Mouse (Mus musculus): ENCODE results near the gene 4933430I17Rik.
"Not testable (repeated sequence)": the region's sequence is repeated elsewhere in the genome, so short reads cannot be mapped to it uniquely, and the experiment has no call there.

4933430I17Rik gene

GRCm38 (mm10) chr4:62524651-62525488, at the start of gene 4933430I17Rik, which contains the start of gene Pole3:
Gene 4933430I17Rik, plus strand, starts transcription at chr4:62525369.
Gene Pole3, minus strand, starts transcription at chr4:62525068.
- peak; percentile 99 for DNase-seq (ENCODE audit: low read depth)

GRCm38 (mm10) chr4:62475793-62476192, 49.4 kb upstream of the 4933430I17Rik start:
- peak; percentile 78 for DNase-seq (ENCODE audit: low read depth)

DNA sequence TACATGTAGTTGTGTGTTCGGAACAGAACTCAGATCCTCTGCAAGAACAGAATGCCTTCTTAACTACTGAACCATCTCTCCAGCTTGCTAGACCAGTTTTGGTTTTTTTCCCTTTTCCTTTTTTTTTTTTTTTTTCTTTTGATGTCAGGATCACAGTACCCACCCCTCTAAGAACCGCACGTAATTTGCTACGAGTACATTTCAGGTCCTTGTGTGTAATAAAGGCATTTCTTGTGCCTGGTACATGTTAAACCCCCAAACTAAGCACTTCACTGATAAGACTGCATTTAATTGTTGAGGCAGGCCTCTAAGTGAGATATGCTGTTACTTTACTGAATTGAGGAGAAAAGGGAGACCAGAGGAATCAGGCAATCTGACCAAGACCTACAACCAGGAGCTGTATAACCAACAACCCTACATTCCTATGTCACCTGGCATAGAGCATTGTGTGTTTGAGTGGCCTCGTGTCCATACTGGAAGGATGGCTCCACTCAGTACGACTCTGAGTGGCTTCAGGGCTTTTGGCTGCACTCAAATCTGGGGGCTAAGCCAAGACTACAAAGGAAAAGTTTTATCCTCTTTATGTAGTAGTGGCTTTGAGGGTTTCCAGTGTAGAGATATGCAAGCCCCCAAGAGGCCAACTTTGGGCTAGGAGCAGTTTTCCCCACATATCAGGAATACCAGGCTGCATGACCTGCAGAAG, 47.5 kb upstream of the 4933430I17Rik start:
- DNase-seq (ENCODE audit: low read depth) = no peak

DNA sequence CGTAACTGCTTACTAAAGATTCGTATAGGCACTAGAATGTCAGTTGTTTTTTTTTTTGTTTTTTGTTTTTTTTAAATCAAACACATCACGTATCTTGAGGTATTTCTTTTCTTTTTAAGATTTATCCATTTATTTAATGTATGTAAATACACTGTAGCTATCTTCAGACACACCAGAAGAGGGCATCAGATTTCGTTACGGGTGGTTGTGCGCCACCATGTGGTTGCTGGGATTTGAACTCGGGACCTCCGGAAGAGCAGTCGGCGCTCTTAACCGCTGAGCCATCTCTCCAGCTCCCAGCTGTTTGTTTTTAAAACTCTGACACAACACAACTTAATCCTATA, 45.6 kb upstream of the 4933430I17Rik start:
- not testable (repeated sequence) for DNase-seq (ENCODE audit: low read depth)

GRCm38 (mm10) chr4:62479937-62480708, 45.0 kb upstream of the 4933430I17Rik start, which contains the start of gene Bspry:
Gene Bspry, plus strand, starts transcription at chr4:62480053.
- peak; percentile 68 for DNase-seq (ENCODE audit: low read depth)

DNA sequence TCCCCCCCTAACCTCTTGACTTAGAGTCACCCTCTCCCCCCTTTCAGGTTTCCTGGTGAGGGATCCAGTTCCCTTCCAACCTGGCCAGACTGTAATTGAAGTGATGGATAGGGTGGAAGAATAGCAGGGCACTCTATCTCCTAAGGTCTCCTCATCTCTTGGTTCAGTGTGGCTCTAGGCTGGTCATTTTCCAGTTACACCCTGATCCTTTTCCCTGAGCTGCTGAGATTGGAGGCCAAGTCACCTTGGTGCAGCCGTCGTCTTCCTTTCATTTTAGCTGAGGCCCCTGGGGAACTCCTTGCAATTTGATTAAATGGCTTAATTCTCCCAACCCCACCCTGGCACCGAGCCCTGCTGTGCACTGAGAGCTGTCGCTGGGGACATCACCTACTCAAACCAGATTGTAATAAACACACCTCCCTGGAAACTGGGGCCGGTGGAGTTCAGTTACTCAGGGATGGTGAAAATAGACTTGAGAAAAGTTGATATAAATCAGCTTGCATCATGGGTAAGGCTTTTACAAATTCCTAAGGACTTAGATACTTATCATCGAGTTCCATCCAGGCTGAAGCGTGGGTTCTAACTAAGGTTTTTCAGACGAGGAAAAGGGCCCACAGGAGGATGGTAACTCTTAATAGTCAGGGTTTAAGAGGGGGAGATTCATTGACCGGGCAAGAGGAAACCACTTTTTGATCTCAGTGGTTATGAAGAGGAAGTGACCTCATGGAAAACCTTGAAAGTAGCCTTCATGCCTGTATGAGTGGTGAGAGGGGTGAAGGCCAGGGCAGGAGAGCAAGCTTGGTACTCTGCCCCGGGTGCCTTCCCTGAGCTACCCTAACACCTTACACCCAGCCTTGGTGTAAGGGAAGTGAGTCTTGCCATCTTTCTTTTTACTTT, 44.2 kb upstream of the 4933430I17Rik start:
- DNase-seq (ENCODE audit: low read depth) = peak; percentile 49

DNA sequence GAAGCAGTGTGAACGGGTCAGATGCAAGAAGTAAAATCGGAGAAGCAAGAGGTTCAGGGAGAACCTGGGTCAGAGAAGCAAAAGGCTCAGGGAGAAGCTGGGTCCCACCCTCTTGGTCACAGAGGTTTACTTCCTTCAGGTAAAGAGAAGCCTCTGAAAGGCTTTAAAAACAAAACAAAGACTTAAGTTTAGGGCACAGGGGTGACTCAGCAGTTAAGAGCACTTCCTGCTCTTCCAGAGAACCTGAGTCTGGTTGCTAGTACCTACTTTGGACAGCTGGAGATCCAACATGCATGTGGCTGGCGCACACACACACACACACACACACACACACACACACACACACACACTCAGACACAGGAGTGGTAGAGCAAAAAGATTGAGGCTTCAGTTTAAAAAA, 40.2 kb upstream of the 4933430I17Rik start:
- DNase-seq (ENCODE audit: low read depth) = no peak

GRCm38 (mm10) chr4:62485450-62486161, 39.6 kb upstream of the 4933430I17Rik start:
- no peak for DNase-seq (ENCODE audit: low read depth)

DNA sequence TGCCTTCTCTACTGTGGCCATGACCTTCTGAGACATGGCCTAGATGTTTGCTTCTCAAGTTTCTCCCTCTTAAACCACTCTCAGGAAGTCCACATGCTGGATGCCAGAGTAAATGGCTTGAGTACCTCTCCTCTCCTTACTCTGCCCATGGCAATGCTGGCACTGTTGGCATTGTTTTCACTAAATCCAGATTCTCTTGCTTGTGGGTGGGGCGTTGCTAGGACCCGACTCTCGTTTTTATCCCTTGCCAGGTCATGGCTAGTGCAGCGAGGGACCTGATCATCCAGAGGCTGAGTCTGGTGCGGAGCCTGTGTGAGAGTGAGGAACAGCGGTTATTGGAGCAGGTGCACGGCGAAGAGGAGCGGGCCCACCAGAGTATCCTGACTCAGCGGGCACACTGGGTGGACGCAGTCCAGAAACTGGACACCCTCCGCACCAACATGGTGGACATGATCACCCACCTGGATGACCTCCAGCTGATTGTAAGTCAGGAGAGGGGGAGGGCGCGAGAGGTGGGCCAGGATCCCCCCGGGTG, 38.9 kb upstream of the 4933430I17Rik start:
- DNase-seq (ENCODE audit: low read depth) = no peak

- DNase-seq (ENCODE audit: low read depth) = no peak
These were observed 38.0 kb upstream of the 4933430I17Rik start for GRCm38 (mm10) chr4:62487172-62487571.

DNA sequence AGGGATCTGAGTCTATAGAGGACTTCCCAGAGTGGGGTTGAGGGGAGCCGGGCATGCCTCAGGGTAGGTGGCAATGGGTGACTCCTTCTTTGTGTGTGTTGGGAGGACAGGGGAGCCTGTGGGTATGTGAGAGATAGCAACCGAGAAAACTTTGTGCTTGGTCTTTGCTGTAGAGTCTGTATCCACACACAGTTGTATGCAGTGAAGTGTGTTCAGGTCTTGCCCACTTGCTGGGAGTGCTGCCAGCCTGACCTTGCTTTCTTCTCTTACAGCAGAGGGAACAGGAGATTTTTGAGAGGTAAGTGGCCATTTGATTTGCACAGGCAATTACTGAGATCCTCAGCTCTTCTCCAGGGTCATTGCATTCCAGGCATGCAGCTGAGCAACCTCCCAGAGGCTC, 37.3 kb upstream of the 4933430I17Rik start:
- DNase-seq (ENCODE audit: low read depth) = no peak

DNA sequence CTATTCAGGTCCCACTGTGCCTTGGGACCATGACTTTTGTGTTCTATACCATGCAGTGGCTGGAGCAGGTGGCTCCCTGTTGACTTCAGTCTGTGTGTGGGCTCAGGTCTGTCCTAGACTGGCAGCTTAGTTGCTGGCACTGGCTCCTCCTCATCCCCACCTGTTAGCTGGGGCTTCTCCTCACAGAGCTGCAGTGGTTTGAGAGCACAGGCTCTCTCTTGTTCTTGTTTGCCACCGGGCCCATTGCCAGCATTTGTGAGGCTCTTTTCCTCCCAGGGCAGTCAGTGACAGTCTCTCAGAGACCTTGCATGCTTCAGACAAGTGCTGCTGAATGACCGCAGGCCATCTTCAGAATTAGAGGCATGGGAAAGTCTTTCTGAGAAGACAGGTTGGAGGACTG, 32.5 kb upstream of the 4933430I17Rik start:
- no peak for DNase-seq (ENCODE audit: low read depth)

- no peak for DNase-seq (ENCODE audit: low read depth)
These were observed 30.9 kb upstream of the 4933430I17Rik start for GRCm38 (mm10) chr4:62494230-62494629.

- no peak for DNase-seq (ENCODE audit: low read depth)
These were observed 29.2 kb upstream of the 4933430I17Rik start for GRCm38 (mm10) chr4:62495946-62496345.

- no peak for DNase-seq (ENCODE audit: low read depth)
These were observed 28.4 kb upstream of the 4933430I17Rik start for GRCm38 (mm10) chr4:62496815-62497214.

DNA sequence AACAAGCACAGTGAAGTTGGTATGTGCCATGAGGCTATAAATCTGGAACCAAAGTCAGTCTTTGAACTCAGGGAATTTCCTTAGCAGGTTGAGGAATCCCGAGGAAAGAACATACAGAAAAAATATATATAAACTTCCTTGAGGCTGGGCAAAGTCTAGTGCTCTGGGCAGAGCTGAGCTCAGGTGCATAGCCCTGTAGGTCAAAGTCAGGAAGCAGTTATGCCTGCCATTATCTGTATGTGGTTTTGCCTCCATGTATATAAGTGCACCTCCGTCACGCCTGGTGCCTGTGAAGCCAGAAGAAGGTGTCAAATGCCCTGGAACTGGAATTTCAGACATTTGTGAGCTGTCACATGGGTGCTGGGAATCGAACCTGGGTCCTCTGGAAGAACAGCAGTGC, 24.4 kb upstream of the 4933430I17Rik start:
- DNase-seq (ENCODE audit: low read depth) = no peak

- DNase-seq (ENCODE audit: low read depth) = no peak
These were observed 23.6 kb upstream of the 4933430I17Rik start for GRCm38 (mm10) chr4:62501534-62501933.

GRCm38 (mm10) chr4:62501964-62502732, 23.0 kb upstream of the 4933430I17Rik start:
- peak; percentile 72 for DNase-seq (ENCODE audit: low read depth)

DNA sequence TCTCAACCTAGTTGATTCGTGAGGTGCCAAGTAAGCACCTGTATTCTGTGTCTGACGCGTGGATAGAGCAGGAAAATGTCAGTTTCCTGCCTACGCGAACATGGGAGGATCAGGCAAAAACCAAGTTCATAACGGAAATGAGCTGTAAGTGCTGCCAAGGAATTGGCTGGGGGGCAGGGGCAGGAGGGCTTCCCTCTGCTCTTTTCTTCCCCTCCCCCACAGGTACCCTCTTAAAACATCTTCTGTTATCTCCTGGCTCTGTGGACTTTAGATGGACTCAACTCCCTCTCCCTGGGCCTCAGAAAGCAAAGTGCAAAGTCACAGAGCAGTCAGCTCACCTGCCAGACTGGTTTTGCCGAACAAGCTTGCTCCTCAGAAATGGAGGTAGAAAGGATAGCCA, 22.2 kb upstream of the 4933430I17Rik start:
- peak; percentile 48 for DNase-seq (ENCODE audit: low read depth)

All from naive thymus-derived CD4-positive, alpha-beta T cell, adult 2 months (primary cell).